Mouse (Mus musculus): ENCODE measurements around the gene Trim67. TPM values are rescaled to one million over a fixed set of nuclear protein-coding genes. Genes with fewer than 3 reads are reported as not detected.

Gene Trim67
- polyA plus RNA-seq, 2 experiments, result 0.03 to 0.05 TPM

- Histone ChIP-seq H3K4me3 (ENCODE audit: insufficient read depth in 1 of 2, low read depth in 2 of 2, low read length in 2 of 2) (no peak overlapping the region), H3K9me3 (ENCODE audit: control insufficient read depth, low read length) (no peaks in the 10 kb centered on the region), H3K4me2 (ENCODE audit: low read depth) (peak overlapping the region; percentile 15; the same call in 1 of the 2 replicates), H3K27ac (no peak overlapping the region), H3K4me1 (replicated peaks; ENCODE audit: control insufficient read depth in 2 of 2, insufficient read depth in 2 of 2, low read length in 1 of 2) (no peaks in the 10 kb centered on the region), H3K27me3 (ENCODE audit: control insufficient read depth, insufficient read depth, low read length) (no peaks in the 10 kb centered on the region), H3K9ac (replicated peaks) (no peak overlapping the region), H3K36me3 (replicated peaks; ENCODE audit: control insufficient read depth, insufficient read depth, low read depth) (no peaks in the 10 kb centered on the region; the same call in 1 of the 2 replicates)
- 32% methylated on average over 15 of the region's 15 CpGs for WGBS (ENCODE audit: insufficient replicate concordance)
- no peak for DNase-seq (ENCODE audit: low read depth in 3 of 3, low spot score in 3 of 3)
- TF ChIP-seq CTCF (IDR thresholded peaks at IDR 0.05; ENCODE audit: low read depth), result no peak
- no peak for TF ChIP-seq EP300 (IDR thresholded peaks at IDR 0.05; ENCODE audit: low read depth)
- no peak for ATAC-seq (ENCODE audit: insufficient read depth)
Observed at GRCm38 (mm10) chr8:124833430-124834205, 40.7 kb downstream of the Trim67 start.

GRCm38 (mm10) chr8:124835848-124836247, 43.0 kb downstream of the Trim67 start:
- Histone ChIP-seq H3K27ac (no peak overlapping the region), H3K4me1 (replicated peaks; ENCODE audit: control insufficient read depth in 2 of 2, insufficient read depth in 2 of 2, low read length in 1 of 2) (no peaks in the 10 kb centered on the region), H3K9ac (replicated peaks) (no peak overlapping the region), H3K4me3 (ENCODE audit: insufficient read depth in 1 of 2, low read depth in 2 of 2, low read length in 2 of 2) (no peak overlapping the region), H3K9me3 (ENCODE audit: control insufficient read depth, low read length) (no peaks in the 10 kb centered on the region), H3K27me3 (ENCODE audit: control insufficient read depth, insufficient read depth, low read length) (no peaks in the 10 kb centered on the region), H3K4me2 (ENCODE audit: low read depth) (no peak overlapping the region), H3K36me3 (replicated peaks; ENCODE audit: control insufficient read depth, insufficient read depth, low read depth) (peaks cover 10% of the 10 kb centered on the region)
- no peak for DNase-seq (ENCODE audit: low read depth in 3 of 3, low spot score in 3 of 3)
- ATAC-seq (ENCODE audit: insufficient read depth), result no peak
- no peak for TF ChIP-seq EP300 (IDR thresholded peaks at IDR 0.05; ENCODE audit: low read depth)
- TF ChIP-seq CTCF (IDR thresholded peaks at IDR 0.05; ENCODE audit: low read depth), result no peak

- H3K4me1 ChIP-seq (replicated peaks; ENCODE audit: control insufficient read depth in 2 of 2, insufficient read depth in 2 of 2, low read length in 1 of 2), result no peaks in the 10 kb centered on the region
- no peak for DNase-seq (ENCODE audit: low read depth in 3 of 3, low spot score in 3 of 3)
- H3K27me3 ChIP-seq (ENCODE audit: control insufficient read depth, insufficient read depth, low read length), result no peaks in the 10 kb centered on the region
- ATAC-seq (ENCODE audit: insufficient read depth), result no peak
- 70% methylated on average over 7 of the region's 7 CpGs for WGBS (ENCODE audit: insufficient replicate concordance)
- H3K4me2 ChIP-seq (ENCODE audit: low read depth), result no peak overlapping the region
- no peak for TF ChIP-seq EP300 (IDR thresholded peaks at IDR 0.05; ENCODE audit: low read depth)
- no peak for TF ChIP-seq CTCF (IDR thresholded peaks at IDR 0.05; ENCODE audit: low read depth)
- H3K9me3 ChIP-seq (ENCODE audit: control insufficient read depth, low read length), result no peaks in the 10 kb centered on the region
- H3K4me3 ChIP-seq (ENCODE audit: insufficient read depth in 1 of 2, low read depth in 2 of 2, low read length in 2 of 2), result no peak overlapping the region
- H3K27ac ChIP-seq, result no peak overlapping the region
- H3K9ac ChIP-seq (replicated peaks), result no peak overlapping the region
- peaks cover 13% of the 10 kb centered on the region for H3K36me3 ChIP-seq (replicated peaks; ENCODE audit: control insufficient read depth, insufficient read depth, low read depth)
Observed at GRCm38 (mm10) chr8:124836273-124836672, 43.4 kb downstream of the Trim67 start.

GRCm38 (mm10) chr8:124836907-124837306, 44.0 kb downstream of the Trim67 start:
- TF ChIP-seq CTCF (IDR thresholded peaks at IDR 0.05; ENCODE audit: low read depth) (no peak), EP300 (IDR thresholded peaks at IDR 0.05; ENCODE audit: low read depth) (no peak)
- no peaks in the 10 kb centered on the region for H3K9me3 ChIP-seq (ENCODE audit: control insufficient read depth, low read length)
- no peaks in the 10 kb centered on the region for H3K4me1 ChIP-seq (replicated peaks; ENCODE audit: control insufficient read depth in 2 of 2, insufficient read depth in 2 of 2, low read length in 1 of 2)
- no peaks in the 10 kb centered on the region for H3K27me3 ChIP-seq (ENCODE audit: control insufficient read depth, insufficient read depth, low read length)
- DNase-seq (ENCODE audit: low read depth in 3 of 3, low spot score in 3 of 3) (no peak), ATAC-seq (ENCODE audit: insufficient read depth) (no peak)
- no peak overlapping the region for H3K4me2 ChIP-seq (ENCODE audit: low read depth)
- no peak overlapping the region for H3K27ac ChIP-seq
- H3K9ac ChIP-seq (replicated peaks), result no peak overlapping the region
- 52% methylated on average over 2 of the region's 2 CpGs for WGBS (ENCODE audit: insufficient replicate concordance)
- H3K36me3 ChIP-seq (replicated peaks; ENCODE audit: control insufficient read depth, insufficient read depth, low read depth), result peaks cover 16% of the 10 kb centered on the region
- H3K4me3 ChIP-seq (ENCODE audit: insufficient read depth in 1 of 2, low read depth in 2 of 2, low read length in 2 of 2), result no peak overlapping the region

- H3K9ac ChIP-seq (replicated peaks), result no peak overlapping the region
- ATAC-seq (ENCODE audit: insufficient read depth) (no peak), DNase-seq (ENCODE audit: low read depth in 3 of 3, low spot score in 3 of 3) (no peak)
- WGBS (ENCODE audit: insufficient replicate concordance), result 33% methylated on average over 2 of the region's 2 CpGs
- H3K27me3 ChIP-seq (ENCODE audit: control insufficient read depth, insufficient read depth, low read length), result no peaks in the 10 kb centered on the region
- no peak overlapping the region for H3K4me3 ChIP-seq (ENCODE audit: insufficient read depth in 1 of 2, low read depth in 2 of 2, low read length in 2 of 2)
- TF ChIP-seq CTCF (IDR thresholded peaks at IDR 0.05; ENCODE audit: low read depth) (no peak), EP300 (IDR thresholded peaks at IDR 0.05; ENCODE audit: low read depth) (no peak)
- H3K4me1 ChIP-seq (replicated peaks; ENCODE audit: control insufficient read depth in 2 of 2, insufficient read depth in 2 of 2, low read length in 1 of 2), result no peaks in the 10 kb centered on the region
- no peak overlapping the region for H3K4me2 ChIP-seq (ENCODE audit: low read depth)
- peaks cover 18% of the 10 kb centered on the region for H3K36me3 ChIP-seq (replicated peaks; ENCODE audit: control insufficient read depth, insufficient read depth, low read depth)
- no peaks in the 10 kb centered on the region for H3K9me3 ChIP-seq (ENCODE audit: control insufficient read depth, low read length)
- H3K27ac ChIP-seq, result no peak overlapping the region
Observed at GRCm38 (mm10) chr8:124837956-124838355, 45.1 kb downstream of the Trim67 start.
